Mouse (Mus musculus): ENCODE data around the gene Zbtb20.
"Not testable (repeated sequence)": the region's sequence is repeated elsewhere in the genome, so short reads cannot be mapped to it uniquely, and the experiment has no call there.

Gene Zbtb20

GRCm38 (mm10) chr16:42910716-42911115 lies 35.0 kb downstream of the Zbtb20 start:
- DNase-seq: peak; percentile 31 to 54

GRCm38 (mm10) chr16:42911326-42911725 lies 35.6 kb downstream of the Zbtb20 start:
- DNase-seq: no peak

- DNase-seq: peak; percentile 30 to 60
Measured at GRCm38 (mm10) chr16:42911815-42912214, 36.1 kb downstream of the Zbtb20 start.

GRCm38 (mm10) chr16:42913291-42913690 lies 37.6 kb downstream of the Zbtb20 start:
- no peak for DNase-seq

- DNase-seq: peak; percentile 55 to 63
Measured at GRCm38 (mm10) chr16:42914457-42915085, 38.9 kb downstream of the Zbtb20 start.

- no peak for DNase-seq
Measured at GRCm38 (mm10) chr16:42919992-42920760, 44.5 kb downstream of the Zbtb20 start.

- no peak for DNase-seq
Measured at GRCm38 (mm10) chr16:42921436-42921835, 45.8 kb downstream of the Zbtb20 start.

- DNase-seq: no peak
Measured at GRCm38 (mm10) chr16:42938211-42938610, 62.5 kb downstream of the Zbtb20 start.

- DNase-seq: peak in 1 of 2 experiments; percentile 16
Measured at GRCm38 (mm10) chr16:42947016-42947415, 71.3 kb downstream of the Zbtb20 start.

GRCm38 (mm10) chr16:42955401-42955800 lies 79.7 kb downstream of the Zbtb20 start:
- DNase-seq: not testable (repeated sequence)

GRCm38 (mm10) chr16:42972872-42973271 lies 97.2 kb downstream of the Zbtb20 start:
- peak in 1 of 2 experiments; percentile 7 for DNase-seq

GRCm38 (mm10) chr16:42998896-42999295 lies 123.2 kb downstream of the Zbtb20 start:
- no peak for DNase-seq

- DNase-seq: no peak
Measured at GRCm38 (mm10) chr16:43026351-43026750, 150.7 kb downstream of the Zbtb20 start.

- no peak for DNase-seq
Measured at GRCm38 (mm10) chr16:43029243-43029642, 153.6 kb downstream of the Zbtb20 start.

GRCm38 (mm10) chr16:43035709-43036108 lies 160.0 kb downstream of the Zbtb20 start:
- DNase-seq: no peak

- DNase-seq: no peak
Measured at GRCm38 (mm10) chr16:43036510-43036909, 160.8 kb downstream of the Zbtb20 start.

- no peak for DNase-seq
Measured at GRCm38 (mm10) chr16:43037320-43037719, 161.6 kb downstream of the Zbtb20 start.

- no peak for DNase-seq
Measured at GRCm38 (mm10) chr16:43045611-43046010, 169.9 kb downstream of the Zbtb20 start.

GRCm38 (mm10) chr16:43046686-43047085 lies 171.0 kb downstream of the Zbtb20 start:
- no peak for DNase-seq

GRCm38 (mm10) chr16:43069666-43070295 lies 194.1 kb downstream of the Zbtb20 start:
- no peak for DNase-seq

- no peak for DNase-seq
Measured at GRCm38 (mm10) chr16:43071875-43072274, 196.2 kb downstream of the Zbtb20 start.

GRCm38 (mm10) chr16:43072818-43073594 lies 197.3 kb downstream of the Zbtb20 start:
- DNase-seq: peak in 1 of 2 experiments; percentile 7

GRCm38 (mm10) chr16:43080403-43080802 lies 204.7 kb downstream of the Zbtb20 start:
- DNase-seq: peak in 1 of 2 experiments; percentile 14

All from lung, adult 18-20 months (tissue).